Mouse (Mus musculus) left cerebral cortex, adult 18-20 months (tissue): ENCODE results near the gene Pop4. TPM values are rescaled to one million over a fixed set of nuclear protein-coding genes. Genes with fewer than 3 reads are reported as not detected.
"Not testable (repeated sequence)": the region's sequence is repeated elsewhere in the genome, so short reads cannot be mapped to it uniquely, and the experiment has no call there.

Experiments
- DNase-seq, 2 experiments: peaks; one replicate each; pipeline ENCODE4 v3.0.0; 2021 to 2022; ENCODE audit warnings: low spot score in 2 of 2, mixed read lengths in 1 of 2
- long read RNA-seq, 2 experiments: library from polyadenylated mRNA; stranded (forward); transcript quantifications; one replicate each; pipeline ENCODE4 v2.0.0; 2021
- total RNA-seq, 2 experiments: library from RNA; stranded (reverse); gene quantifications; 2 replicates each; pipeline ENCODE4 v1.2.3; 2021

Gene Pop4
- total RNA-seq: 10 to 100 TPM; 18.9 to 23.6 TPM
- long read RNA-seq, experiment 1, transcript Pop4-201 (7 exons, 2,113 nt): major isoform, 23 of 27 reads
- long read RNA-seq, experiment 1, partial matches to known transcripts: 1 of 27 reads
- long read RNA-seq, experiment 1, other reads (novel, unspliced or antisense): 3 of 27 reads
- long read RNA-seq, experiment 2, transcript Pop4-201 (7 exons, 2,113 nt): major isoform, 6 of 11 reads
- long read RNA-seq, experiment 2, partial matches to known transcripts: 0 of 11 reads
- long read RNA-seq, experiment 2, other reads (novel, unspliced or antisense): 5 of 11 reads

- DNase-seq: peak; percentile 94 to 97
These were observed at the start of gene Pop4 for GRCm38 (mm10) chr7:38270703-38271510. Gene Pop4 (minus strand): TSS chr7:38271423.

GRCm38 (mm10) chr7:38320641-38321040 lies 49.4 kb upstream of the Pop4 start:
- DNase-seq: no peak

- not testable (repeated sequence) for DNase-seq
These were observed 11.0 kb upstream of the Pop4 start for GRCm38 (mm10) chr7:38282192-38282591.

- no peak for DNase-seq
These were observed 1.3 kb upstream of the Pop4 start for GRCm38 (mm10) chr7:38272551-38272950.

GRCm38 (mm10) chr7:38271859-38272258 lies 636 bp upstream of the Pop4 start:
- no peak for DNase-seq

GRCm38 (mm10) chr7:38271511-38271811 lies 238 bp upstream of the Pop4 start:
- DNase-seq: no peak

- DNase-seq: peak; percentile 34 to 50
These were observed 4.1 kb downstream of the Pop4 start for GRCm38 (mm10) chr7:38267006-38267680.

GRCm38 (mm10) chr7:38262406-38262805 lies 8.8 kb downstream of the Pop4 start:
- peak; percentile 17 to 25 for DNase-seq

- no peak for DNase-seq
These were observed 11.6 kb downstream of the Pop4 start for GRCm38 (mm10) chr7:38259631-38260030.

- no peak for DNase-seq
These were observed 17.8 kb downstream of the Pop4 start for GRCm38 (mm10) chr7:38253441-38253840.

- no peak for DNase-seq
These were observed 19.6 kb downstream of the Pop4 start for GRCm38 (mm10) chr7:38251494-38252216.

GRCm38 (mm10) chr7:38242417-38242816 lies 28.8 kb downstream of the Pop4 start:
- no peak for DNase-seq

- no peak for DNase-seq
These were observed 34.1 kb downstream of the Pop4 start for GRCm38 (mm10) chr7:38237140-38237539.

- no peak for DNase-seq
These were observed 34.7 kb downstream of the Pop4 start for GRCm38 (mm10) chr7:38236400-38237105.

- peak; percentile 6 to 21 for DNase-seq
These were observed 40.9 kb downstream of the Pop4 start for GRCm38 (mm10) chr7:38230285-38230684.

- DNase-seq: no peak
These were observed 42.9 kb downstream of the Pop4 start for GRCm38 (mm10) chr7:38228329-38228728.

GRCm38 (mm10) chr7:38227900-38228298 lies 43.3 kb downstream of the Pop4 start, which contains the start of gene Plekhf1:
Gene Plekhf1 (minus strand): TSS chr7:38228016.
- DNase-seq: peak; percentile 77 to 81

GRCm38 (mm10) chr7:38227181-38227899 lies 43.9 kb downstream of the Pop4 start:
- peak; percentile 26 to 33 for DNase-seq

GRCm38 (mm10) chr7:38226226-38226625 lies 45.0 kb downstream of the Pop4 start:
- DNase-seq: no peak
